Mouse (Mus musculus) mouse embryonic stem cell (cell line): ENCODE measurements around the gene Galr2.

ENCODE experiments used
- in situ Hi-C, 2 experiments: fragments of 300-500 bp; cut with MboI; formaldehyde crosslinking; loops; 1 replicate in 1 of 2; 3 replicates in 1 of 2; pipeline ENCODE4 v1.14.3; 2019 to 2020; ENCODE audit warnings: low sequenced_read_pairs in 2 of 2, low pct_unique_long_range_greater_than_20kb in 1 of 2, mixed read lengths in 1 of 2; ENCODE audit not compliant: unreplicated experiment in 1 of 2

The Galr2 gene

GRCm38 (mm10) chr11:116332232-116332982 lies 51.7 kb downstream of the Galr2 start:
- in situ Hi-C loops = no loop called here

GRCm38 (mm10) chr11:116332983-116333270 lies 52.2 kb downstream of the Galr2 start:
- in situ Hi-C loops = no loop called here
